Mouse (Mus musculus): Measurements from ENCODE around the gene Tmem202.

Tmem202 gene

DNA sequence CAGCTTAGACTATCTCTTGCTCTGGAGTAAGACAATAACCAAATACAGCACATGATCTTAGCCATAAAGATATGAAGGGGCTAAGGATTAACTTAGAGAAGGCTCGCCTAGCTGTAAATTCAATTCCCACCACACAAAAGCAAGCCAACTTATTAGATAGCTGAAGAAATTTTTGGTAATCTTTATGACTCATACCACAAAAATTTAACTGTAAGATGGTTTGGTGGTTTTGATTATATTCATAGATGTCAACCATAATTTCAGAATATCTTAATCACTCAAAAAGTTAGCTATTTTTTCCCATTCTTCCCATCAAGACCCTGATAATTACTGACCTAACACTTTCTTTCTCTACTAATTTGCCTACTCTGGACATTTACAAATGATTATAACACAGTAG, 70.2 kb downstream of the Tmem202 start:
- intact Hi-C loops (cut with DNase I) = no loop called here
